Mouse (Mus musculus) B cell, adult 2 months (primary cell): ENCODE results near the gene Rnf41.

ENCODE experiments used
- DNase-seq, 2 experiments: peaks; one replicate each; pipeline ENCODE4 v3.0.0; 2022

The Rnf41 gene

DNA sequence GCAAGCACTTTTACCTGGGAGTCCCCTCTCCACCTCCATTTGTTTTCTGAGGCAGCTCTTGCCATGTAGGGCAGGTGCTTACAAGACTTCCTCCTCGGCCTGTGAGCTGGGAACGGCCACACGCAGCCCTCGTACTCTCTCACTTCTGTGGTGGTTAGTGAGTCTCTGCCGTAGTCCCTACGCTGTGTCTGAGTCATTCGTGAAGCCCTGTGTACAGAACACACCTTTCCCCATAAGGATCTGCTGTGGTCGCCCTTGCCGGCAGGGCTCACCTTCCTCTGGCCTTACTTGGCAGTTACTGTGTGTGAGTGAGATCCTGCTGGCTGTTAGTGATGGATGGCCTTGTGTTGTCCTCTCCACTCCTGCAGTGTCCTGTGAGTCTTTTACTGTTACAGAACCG is 23.2 kb downstream of the Rnf41 start:
- DNase-seq: peak; percentile 72

DNA sequence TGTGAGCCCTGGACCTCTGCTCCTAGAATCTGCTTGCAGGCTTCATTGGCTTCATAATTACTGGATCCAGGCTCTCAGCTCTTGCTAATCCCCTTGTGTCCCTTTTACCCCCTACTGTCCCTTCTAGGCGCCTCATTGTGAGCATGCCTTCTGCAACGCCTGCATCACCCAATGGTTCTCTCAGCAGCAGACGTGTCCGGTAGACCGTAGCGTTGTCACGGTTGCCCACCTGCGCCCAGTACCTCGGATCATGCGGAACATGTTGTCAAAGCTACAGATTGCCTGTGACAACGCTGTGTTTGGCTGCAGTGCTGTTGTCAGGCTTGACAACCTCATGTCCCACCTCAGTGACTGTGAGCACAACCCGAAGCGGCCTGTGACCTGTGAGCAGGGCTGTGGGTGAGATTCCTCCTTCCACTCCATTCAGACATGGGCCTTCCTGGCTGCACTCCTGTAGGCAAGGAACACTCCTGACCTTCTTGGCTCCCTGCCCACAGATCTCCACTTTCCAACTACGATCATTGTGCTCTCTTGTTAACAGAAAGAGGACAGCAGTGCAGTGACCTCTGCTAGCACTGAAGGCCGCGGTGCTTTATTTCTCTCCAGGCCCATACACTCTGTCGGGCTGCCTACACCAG is 23.8 kb downstream of the Rnf41 start:
- DNase-seq: peak; percentile 70 to 75

DNA sequence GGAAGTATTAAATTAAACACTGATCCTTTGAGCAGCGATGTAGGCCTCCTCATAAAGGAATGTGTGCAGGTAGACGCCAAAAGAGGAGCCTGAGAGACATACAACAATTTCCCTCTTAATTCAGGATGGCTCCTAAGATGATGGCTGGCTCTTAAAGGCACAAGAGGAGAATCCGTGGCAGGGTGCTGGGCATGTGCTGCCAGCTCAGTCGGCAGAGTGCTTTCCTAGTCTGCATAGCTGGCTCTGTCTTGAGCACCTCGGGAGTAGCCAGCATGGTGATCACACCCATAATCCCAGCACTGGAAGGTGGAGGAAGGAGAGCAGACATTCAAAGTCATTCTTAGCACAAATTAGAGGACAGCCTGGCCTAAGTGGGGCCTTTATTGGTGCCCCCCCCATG is 24.4 kb downstream of the Rnf41 start:
- DNase-seq: no peak

DNA sequence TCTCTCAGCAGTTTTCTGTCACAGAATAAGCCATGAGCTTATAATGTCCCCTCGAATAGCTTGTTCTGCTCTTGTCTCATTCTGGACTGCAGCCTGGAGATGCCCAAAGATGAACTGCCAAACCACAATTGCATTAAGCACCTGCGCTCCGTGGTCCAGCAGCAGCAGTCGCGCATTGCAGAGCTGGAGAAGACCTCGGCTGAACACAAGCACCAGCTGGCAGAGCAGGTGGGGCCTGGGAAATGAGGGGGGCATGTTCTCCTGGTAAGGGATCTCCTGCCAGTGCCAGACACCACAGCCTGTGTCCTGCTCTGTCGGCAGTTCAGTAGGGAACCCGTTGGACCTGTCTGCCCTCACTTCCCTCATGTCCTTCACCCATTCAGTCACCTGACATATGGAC is 24.9 kb downstream of the Rnf41 start:
- DNase-seq: peak in 1 of 2 experiments; percentile 14

DNA sequence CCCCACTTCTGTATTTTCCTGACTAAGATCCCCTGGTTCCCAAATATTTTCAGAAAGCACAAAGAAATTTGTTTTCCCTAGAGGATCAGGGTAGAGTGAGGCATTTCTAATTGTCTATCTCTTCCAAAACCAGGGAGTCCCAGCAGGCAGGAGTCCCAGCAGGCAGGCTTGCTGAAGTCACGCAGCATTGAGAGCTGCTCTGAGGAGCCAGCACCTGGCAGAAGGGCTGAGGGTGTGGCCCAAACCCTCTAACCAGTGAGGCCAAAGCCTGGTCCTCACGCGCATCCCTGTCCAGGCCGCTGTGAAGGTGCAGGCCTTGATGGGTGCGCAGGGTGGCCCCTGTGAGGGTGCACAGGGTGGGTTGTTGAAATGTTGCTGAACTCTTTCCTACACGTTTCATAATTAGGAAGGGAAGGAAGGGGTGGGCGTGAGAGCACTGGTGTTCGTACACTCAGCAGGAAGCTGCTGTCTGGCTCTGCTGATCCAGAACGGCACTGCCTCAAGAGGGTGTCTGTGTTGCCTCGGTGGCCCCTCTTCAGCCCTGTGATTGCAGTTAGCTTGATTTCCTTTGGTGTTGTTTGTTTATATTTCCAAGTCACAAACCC is 27.3 kb downstream of the Rnf41 start:
- DNase-seq: peak; percentile 75 to 79

DNA sequence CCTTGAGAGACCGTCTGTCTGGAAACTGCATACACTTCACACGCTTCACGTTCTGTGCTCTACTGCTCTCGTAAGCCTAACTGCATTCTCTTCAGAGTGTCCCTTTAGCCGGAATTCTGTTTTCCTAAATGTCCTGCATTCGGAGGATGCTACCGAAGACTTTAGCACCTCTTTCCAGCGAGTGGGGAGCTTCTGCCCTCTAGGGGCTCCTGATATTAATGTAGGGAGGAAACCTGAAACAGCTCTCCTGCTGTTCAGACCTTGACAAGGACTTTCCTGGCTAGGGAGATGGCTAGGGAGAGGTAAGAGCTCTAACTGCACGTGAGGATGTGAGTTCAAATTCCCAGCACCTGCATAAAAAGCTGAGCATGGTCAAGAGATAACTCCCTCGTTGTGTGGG is 28.9 kb downstream of the Rnf41 start:
- DNase-seq: peak; percentile 51 to 55

DNA sequence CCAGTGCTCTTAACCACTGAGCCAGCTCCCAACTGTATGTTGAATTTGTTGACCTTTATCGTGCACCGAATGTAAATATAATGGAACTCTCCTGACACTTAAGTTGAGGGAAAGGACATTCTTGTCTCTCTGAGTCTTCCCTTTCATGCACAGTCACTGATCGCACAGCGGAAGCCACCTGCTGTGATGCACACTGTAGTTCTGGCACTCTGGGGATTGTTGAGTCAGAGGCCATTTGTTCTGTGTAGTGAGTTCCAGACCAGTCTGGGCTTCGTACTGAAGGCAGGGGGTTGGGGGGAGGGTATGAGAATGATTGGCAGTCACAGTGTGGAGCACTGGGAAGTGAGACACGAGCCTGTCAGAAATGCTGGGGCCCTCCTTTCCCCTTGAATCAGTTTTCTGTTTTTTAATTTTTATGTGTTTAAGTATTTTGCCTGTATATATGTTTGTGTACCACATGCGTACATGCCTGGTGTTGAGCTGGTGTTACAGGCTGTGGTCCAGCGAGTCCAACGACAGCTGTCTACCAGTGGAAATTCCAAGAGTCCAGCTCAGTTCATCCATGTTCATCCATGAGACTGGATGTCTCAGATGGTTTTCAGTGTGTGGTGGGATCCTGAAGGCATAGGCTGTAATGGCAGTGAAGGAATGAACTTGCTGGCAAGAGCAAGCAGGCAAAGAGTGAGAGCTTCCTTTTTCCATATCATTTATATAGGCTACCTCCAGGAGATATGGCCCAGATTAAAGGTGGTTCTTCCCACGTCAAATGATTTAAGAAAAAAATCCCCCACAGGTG is 30.1 kb downstream of the Rnf41 start:
- DNase-seq: no peak

DNA sequence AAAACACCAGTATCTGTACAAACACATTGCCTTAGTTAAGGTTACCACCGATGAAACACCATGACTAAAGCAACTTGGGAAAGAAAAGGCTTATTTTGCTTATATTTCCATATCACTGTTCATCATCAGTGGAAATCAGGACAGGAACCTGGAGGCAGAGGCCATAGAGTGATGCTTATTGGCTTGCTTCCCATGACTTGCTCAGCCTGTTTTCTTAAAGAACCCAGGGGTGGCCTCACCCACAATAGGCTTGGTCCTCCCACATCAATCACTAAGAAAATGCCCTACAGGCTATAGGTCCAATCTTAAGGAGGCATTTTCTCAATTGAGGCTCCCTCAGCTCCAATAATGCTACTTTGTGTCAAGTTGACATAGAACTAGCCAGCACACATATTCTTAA is 31.3 kb downstream of the Rnf41 start:
- no peak for DNase-seq

DNA sequence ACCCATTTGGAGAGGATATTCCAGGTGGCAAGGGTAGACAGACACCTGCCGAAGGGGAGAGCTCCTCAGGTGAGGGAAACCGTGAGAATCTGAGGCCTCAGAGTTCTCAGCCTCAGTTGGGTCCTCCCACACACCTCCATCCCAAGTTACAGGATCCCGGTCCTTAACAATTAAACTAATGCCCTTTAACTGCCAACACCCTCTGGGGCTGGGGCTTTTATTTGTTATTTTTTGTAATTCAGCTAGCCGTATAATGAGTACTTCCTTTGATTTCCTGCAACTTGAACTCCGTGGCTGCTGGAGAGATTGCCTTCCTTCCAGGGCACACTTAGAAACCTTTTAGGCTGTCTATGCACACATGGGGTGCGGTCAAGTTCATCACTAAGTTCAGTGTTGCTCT is 32.9 kb downstream of the Rnf41 start:
- DNase-seq: no peak

DNA sequence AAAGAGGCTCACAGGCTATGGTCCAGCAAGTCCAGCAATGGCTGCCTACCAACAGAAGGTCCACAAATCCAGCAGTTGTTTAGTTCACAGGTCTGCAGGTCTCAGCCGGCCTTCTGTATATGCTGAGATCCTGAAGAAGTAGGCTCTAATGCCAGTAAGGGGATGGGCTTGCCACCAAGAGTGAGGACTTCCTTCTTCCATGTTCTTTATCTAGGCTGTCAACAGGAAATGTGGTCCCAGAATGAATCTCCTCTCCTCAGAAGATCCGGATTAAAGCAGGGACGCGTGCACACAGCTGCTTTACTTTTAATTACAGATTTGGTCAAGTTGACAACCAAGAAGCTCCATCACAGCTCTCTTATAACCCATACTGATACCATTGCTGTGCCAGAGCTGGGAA is 34.0 kb downstream of the Rnf41 start:
- no peak for DNase-seq

DNA sequence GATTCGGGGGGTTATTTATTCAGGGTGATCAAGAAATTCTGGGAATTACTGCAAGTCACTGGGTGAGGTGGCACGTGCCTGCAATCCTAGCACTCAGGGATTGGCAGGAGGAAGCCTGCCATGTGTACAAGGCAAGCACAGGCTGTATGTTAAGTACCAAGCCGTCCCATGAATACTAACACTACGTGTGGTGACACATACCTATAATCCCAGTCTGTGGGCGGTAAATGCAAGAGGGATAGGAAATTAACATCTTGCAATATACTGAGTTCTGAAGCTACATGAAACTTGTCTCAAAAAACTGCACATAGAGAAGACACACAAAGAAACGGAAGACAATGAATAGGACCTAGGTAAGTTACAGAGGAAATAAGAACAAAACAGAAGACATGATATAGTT is 39.6 kb downstream of the Rnf41 start:
- DNase-seq: no peak

DNA sequence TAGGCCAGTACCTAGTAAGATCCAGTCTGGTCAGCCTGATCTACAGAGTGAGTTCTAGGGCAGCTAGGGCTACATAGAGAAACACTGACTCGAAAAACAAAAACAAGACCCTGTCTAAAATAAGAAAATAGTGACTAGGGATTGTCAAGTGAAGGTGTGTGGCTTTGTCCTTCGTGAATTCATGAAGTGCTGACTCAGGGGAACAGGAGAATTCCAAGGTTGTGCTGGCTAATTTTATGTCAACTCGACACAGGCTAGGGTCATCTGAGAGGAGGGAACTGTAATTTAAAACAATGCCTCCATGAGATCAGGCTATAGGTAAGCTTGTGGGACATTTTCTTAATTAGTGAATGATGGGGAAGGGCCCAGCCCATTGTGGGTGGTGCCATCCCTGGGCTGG is 43.0 kb downstream of the Rnf41 start:
- DNase-seq: no peak

DNA sequence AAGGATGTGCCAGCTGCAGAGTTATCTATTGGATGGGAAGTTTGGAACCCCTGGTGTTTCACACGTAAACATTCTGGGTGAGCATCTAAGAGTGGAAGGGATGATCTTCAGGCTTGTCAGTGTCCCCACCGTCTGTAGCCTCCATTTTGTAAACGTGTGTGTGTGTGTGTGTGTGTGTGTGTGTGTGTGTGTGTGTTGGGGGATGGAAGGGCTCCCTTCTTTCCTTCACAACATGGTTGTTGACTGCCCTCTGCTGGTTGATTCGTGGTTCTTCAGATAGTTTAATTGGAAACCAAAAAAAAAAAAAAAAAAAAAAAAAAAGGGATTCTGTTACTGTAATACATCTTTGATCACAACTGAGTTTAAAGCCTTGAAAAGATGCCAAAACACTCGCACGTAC is 43.8 kb downstream of the Rnf41 start:
- peak; percentile 84 to 86 for DNase-seq

DNA sequence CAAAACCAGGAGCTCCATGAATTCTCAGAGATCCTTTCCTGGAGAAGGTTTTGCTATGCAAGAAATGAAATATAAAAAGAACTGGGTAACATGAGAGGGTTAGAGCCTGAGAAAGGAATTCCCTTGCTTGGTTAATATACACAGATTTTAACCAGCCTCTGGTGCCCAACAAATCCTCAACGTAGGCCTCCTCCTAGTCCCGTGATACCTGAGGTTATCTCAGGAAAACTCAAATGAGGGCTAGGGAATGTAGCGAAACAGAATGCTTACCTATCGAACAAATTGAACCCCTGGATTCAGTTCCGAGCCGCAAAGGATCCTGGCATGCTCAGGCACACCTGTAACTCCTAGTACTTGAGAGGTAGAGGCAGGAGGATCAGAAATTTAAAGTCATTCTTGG is 46.2 kb downstream of the Rnf41 start:
- no peak for DNase-seq

DNA sequence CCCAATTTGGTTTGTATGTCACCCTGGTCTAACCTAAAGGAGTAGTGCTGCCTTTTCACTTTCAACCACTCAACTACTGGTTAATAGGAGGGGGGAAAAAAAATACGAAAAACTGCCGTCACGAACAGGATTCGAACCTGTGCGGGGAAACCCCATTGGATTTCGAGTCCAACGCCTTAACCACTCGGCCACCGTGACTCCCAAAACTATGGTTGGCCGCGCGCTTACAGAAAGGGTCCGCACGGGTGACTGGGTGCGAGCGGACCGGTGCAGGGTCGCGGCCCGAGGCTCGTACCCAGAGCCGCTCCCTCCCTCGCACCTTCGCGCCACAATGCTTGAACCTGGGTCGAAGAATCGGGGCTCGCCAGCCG is 46.9 kb downstream of the Rnf41 start:
- DNase-seq: peak; percentile 86 to 87

DNA sequence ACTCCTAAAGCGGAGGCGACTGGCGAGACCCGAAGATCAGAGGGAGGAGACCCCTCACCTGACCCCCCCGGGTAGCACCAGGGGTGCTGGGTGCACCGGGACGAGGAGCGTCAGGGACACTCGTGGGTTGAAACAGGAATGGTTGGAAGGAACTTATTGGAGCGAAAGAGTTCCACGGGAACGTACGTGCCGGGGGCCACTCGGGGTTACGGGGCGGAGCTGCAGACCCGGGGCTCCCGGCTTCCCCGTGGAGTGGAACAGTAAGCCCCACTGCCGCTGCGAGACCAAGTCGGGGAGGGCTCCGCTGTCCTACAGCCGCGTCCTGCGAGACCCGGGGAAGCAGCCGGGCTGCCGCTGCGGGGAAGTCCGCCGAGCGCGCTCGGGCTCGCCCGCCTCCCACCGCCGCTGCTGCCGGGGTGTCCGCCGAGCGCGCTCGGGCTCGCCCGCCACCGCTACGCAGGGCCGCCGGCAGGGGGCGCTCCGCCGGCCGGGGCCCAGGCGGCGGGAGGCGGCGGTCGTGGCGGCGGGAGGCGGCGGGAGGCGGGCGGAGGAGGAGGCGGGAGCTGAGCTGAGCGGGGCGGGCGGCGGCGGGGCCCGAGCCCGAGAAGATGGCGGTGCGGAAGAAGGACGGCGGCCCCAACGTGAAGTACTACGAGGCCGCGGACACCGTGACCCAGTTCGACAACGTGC is 47.4 kb downstream of the Rnf41 start, which contains the start of gene Smarcc2:
Gene Smarcc2, plus strand, starts transcription at position 530 of the 690 bp plus-strand sequence.
- peak; percentile 83 to 88 for DNase-seq

DNA sequence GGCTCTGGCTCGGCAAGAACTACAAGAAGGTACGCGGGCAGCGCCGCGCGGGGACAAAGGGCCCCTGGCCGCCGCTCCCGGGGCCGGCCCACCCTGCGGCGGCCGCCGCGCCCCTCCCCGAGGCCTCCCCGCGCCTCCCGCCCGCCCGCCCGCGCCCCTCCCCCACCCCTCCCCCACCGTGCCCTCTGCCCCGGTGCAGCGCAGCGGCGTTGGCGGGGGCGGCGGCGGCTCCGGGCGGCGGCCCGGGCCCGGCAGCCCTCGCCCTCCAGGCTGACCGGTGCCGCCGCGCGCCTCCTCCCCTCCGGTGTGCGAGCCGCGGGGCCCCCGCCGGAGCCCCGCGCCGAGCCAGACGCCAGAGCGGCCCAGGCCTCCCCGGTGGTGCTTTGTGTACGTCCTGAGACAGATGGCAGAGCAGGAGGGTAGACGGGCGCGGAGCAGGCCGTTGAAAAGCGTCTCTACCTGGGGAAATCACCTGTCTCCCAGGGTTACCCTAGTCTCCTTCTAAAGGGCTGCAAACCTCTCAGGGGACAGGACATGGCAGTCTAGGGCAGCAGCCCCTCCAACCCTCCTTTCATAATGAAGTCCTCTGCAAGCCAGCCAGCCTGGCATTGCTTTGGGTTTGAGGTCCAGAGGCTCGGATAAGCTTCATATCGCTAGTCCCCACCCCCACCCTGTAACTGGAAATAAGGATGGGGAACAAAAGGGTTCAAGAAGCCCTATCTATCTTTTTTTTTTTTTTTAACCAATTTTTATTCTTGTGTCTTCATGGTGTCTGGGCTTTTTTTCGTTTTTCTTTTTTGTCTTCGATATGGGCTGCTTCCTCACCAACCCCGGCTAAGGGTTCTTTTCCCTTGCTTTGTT is 48.2 kb downstream of the Rnf41 start:
- peak; percentile 53 to 54 for DNase-seq

DNA sequence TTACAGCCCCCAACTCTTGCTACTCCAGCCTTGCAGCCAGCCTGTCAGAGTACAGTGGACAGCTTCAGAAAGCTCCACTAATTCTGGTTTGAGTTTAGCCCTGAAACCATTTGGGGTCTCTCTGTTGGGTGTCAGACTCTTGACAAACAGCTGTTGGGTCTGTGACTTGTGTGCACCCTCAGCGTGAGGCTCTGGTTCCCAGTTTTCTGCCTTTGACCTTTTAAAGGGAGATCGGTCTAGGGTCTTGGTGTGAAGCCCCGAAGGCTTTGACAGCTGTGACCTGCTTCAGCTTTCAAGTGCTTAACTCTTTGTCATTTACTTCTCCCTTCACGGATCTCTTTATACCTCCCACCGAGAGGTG is 48.8 kb downstream of the Rnf41 start:
- no peak for DNase-seq

DNA sequence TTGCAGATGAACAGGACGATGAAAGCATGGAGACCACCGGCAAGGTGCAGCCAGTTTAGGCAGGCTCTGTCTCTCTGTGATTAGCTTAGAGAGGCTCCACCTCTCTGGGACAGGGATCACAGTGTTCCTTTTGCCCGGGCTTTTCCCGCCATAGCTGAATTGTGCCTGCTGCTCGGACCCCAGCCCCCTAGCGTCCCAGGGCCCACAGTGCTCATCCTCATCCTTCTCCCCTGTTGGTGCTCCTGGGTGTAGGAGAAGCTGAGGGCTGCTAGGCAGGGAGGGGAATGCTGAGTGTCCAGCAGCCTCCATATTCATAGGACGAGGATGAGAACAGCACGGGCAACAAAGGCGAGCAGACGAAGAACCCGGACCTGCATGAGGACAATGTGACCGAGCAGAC is 62.9 kb downstream of the Rnf41 start:
- DNase-seq: no peak

DNA sequence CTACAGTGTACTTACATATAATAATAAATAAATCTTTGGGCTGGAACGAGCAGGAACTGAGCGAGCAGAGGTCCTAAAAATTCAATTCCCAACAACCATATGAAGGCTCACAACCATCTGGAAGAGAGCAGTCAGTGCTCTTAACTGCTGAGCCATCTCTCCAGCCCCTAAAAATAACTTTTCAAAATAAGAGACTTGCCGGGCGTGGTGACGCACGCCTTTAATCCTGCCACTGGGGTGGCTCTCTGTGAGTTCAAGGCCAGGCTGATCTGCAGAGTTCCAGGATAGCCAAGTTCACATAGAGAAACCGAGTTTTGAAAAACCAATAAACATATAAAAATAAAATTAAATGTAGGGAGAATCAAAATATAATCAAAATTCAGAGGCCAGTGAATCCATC is 74.9 kb downstream of the Rnf41 start:
- DNase-seq: no peak

DNA sequence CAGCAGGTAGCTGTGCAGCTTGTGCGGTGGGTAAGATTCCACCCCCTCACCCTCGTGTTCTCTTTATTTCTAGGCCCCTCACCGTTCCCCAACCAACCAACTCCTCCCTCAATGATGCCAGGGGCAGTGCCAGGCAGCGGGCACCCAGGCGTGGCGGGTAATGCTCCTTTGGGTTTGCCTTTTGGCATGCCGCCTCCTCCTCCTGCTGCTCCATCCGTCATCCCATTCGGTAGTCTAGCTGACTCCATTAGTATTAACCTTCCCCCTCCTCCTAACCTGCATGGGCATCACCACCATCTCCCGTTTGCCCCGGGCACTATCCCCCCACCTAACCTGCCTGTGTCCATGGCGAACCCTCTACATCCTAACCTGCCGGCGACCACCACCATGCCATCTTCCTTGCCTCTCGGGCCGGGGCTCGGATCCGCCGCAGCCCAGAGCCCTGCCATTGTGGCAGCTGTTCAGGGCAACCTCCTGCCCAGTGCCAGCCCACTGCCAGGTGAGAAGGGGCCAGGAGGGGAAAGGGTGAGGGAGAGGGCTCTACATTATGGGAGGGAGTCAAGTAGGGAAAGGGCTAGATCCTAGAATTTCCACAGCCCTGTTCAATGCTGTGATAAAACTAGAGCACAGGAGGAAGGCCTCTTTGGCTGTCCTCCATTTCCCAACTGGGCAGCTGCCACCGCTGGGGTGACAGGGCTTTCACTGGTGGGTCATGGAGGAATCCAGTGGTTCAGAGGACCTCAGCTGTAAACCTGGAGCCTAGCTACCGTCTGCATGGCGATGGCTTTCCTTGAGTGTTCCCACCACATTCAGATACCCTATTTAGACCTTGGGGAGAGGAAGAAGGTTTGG is 76.6 kb downstream of the Rnf41 start:
- DNase-seq: no peak

DNA sequence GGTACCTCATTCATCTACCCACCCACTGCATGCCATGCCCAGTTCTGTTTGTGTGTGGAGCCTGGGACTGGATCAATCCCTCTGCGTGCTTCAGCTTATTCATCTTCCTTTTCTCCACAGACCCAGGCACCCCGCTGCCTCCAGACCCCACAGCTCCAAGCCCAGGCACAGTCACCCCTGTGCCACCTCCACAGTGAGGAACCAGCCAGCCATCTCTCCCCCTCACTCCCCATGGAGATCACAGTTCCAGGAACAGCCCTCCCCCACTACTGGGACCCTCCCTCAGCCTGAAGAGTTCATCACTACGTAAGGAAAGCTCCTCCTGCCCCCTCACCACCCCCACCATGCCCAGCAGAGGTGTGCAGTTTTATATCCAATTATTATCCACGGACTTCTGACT is 77.3 kb downstream of the Rnf41 start:
- no peak for DNase-seq
